ENCODE assay signal across 10 mouse cellular contexts in the genomic region with DNA sequence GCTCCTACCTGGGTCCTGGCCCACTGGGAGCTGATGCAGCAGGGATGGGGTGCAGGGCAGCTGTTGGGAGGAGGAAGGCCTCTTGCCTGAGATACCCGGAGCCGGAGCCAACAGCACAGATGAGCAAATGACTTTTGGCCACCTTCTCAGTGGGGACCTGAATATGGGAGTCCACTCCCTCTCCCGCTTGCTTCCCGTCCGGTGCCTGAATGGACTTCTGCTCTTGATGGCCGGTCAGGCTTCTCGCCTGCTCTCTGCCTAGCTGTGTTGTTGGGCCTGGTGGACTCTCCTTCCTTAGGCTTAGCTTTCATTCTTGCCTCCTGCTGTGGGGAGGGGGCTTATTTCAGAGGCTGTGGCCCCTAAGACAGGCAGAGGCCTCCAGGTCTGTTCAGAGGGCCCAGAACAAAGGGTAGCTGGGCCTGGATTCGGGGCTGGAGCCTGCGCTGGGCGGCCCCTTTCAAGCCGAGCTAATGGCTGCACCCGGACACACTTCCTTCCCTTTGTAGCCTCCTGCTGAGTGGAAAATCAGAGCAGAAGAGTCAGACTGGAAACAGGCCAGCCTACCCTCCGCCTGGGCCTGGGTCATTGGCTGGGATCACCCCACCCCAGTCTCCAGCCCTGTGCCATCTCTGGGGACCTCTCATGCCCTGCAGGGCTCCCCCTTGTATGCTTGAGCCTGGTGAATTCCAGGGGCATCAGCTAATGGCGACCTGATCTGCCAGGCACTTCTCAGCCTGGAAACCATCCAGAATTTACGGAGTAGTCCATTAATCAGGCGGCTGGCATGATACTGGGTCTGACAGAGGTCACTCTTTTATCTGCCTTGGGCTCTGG. TPM values are rescaled to one million over a fixed set of nuclear protein-coding genes. Genes with fewer than 3 reads are reported as not detected.
DNase-seq lines count a peak whose midpoint lies in the region; TF ChIP-seq lines count a peak whose summit lies in the region.
"Had no signal": no experiment of that assay in that cellular context is flagged by ENCODE, and none has a peak within 500 bp of the region (broad histone marks: within the 10 kb centered on the region; RNA-seq: fewer than 3 reads in every experiment).

No protein-coding gene starts in this region.

- 73% methylated on average over 16 of the region's 16 CpGs for WGBS in heart, embryonic 10.5 days

- peak overlapping the region; percentile 69 for H3K27ac ChIP-seq in left cerebral cortex, adult 2 months
- peak overlapping the region; percentile 84 for H3K27ac ChIP-seq in heart, embryonic 10.5 days
- H3K27ac ChIP-seq: liver, embryonic 15.5 days had no signal

- peaks cover 16% of the 10 kb centered on the region; the same call in 1 of the 2 replicates for H3K27me3 ChIP-seq in heart, embryonic 10.5 days (ENCODE audit: insufficient read depth, poor library complexity, severe bottlenecking)
- H3K27me3 ChIP-seq: liver, embryonic 15.5 days had no signal

- peaks cover 64% of the 10 kb centered on the region for H3K4me1 ChIP-seq in heart, embryonic 10.5 days

- no peak overlapping the region for H3K4me3 ChIP-seq in left cerebral cortex, adult 2 months
- no peak overlapping the region for H3K4me3 ChIP-seq in heart, embryonic 10.5 days
- H3K4me3 ChIP-seq: liver, embryonic 15.5 days had no signal

- TF ChIP-seq CTCF in left cerebral cortex, adult 2 months (IDR thresholded peaks at IDR 0.05) = no peak

- H3K36me3 ChIP-seq in heart, embryonic 10.5 days = peaks cover 15% of the 10 kb centered on the region; the same call in 1 of the 2 replicates
- H3K36me3 ChIP-seq: liver, embryonic 15.5 days had no signal

- intact Hi-C loops in left cerebral cortex, adult 2 months (cut with DNase I) = no loop called here
- intact Hi-C loops in left cerebral cortex, postnatal 25 days (cut with DNase I) = no loop called here

- no peaks in the 10 kb centered on the region for H3K9me3 ChIP-seq in heart, embryonic 10.5 days
- H3K9me3 ChIP-seq: liver, embryonic 15.5 days had no signal

- DNase-seq in left cerebral cortex, adult 2 months (ENCODE audit: extremely low spot score in 1 of 2, low spot score in 2 of 2) = no peak
- DNase-seq in left cerebral cortex, postnatal 25 days (ENCODE audit: low spot score in 2 of 2) = no peak
- DNase-seq in heart, embryonic 10.5 days (ENCODE audit: low spot score) = no peak
- peak; percentile 35 to 42 for DNase-seq in kidney, adult 8-10 months
- DNase-seq in lung, postnatal 36 days = peak; percentile 71
- no peak for DNase-seq in spleen, adult 18-20 months
- no peak for DNase-seq in spleen, postnatal 4 days (ENCODE audit: low spot score in 2 of 2)
- no peak for DNase-seq in cerebellum, adult 11 months

RNA-seq across cellular contexts. Expression of gene Kif26a, which starts 9.4 kb away (rescaled TPM):
- total RNA-seq in left cerebral cortex, adult 2 months (2021) = 1 to 10 TPM; 4.9 to 5.2 TPM
- total RNA-seq in left cerebral cortex, postnatal 25 days (2021) = 1 to 10 TPM; 4.6 to 4.8 TPM
- polyA plus RNA-seq in heart, embryonic 10.5 days (2016; fragmentation: Nextera tagmentation; extraction: Ambion mirVana) = 1.0 and 2.1 TPM in 2 replicates
- polyA plus RNA-seq: C2C12 had no signal

RNA-seq across cellular contexts. Expression of gene Aspg, which starts 49.0 kb away (rescaled TPM):
- total RNA-seq in left cerebral cortex, adult 2 months (2021) = 1 to 10 TPM; 4.7 to 4.9 TPM
- total RNA-seq in left cerebral cortex, postnatal 25 days (2021) = 1 to 10 TPM; 4.2 to 4.4 TPM
- polyA plus RNA-seq in heart, embryonic 10.5 days (2016; fragmentation: Nextera tagmentation; extraction: Ambion mirVana) = 1.5 and 1.7 TPM in 2 replicates

Comparison
In these comparisons a context has a peak if more than half of its experiments do, and no peak if none do; other contexts are left out.
1. DNase-seq: peak in kidney, adult 8-10 months (2 of 2) and lung, postnatal 36 days (single experiment); none in left cerebral cortex, adult 2 months (0 of 2), left cerebral cortex, postnatal 25 days (0 of 2), heart, embryonic 10.5 days (single experiment), spleen, adult 18-20 months (0 of 2), spleen, postnatal 4 days (0 of 2) and cerebellum, adult 11 months (single experiment).